Mouse (Mus musculus): ENCODE measurements around the gene Fastk. TPM values are rescaled to one million over a fixed set of nuclear protein-coding genes. Genes with fewer than 3 reads are reported as not detected.

Fastk gene
- 28.1 TPM for polyA plus RNA-seq (2015; fragmentation: Illumina TruSeq; extraction: RNeasy Lipid Tissue Mini Kit (QIAGEN cat#74804); ENCODE audit: insufficient read depth, low replicate concordance)

GRCm38 (mm10) chr5:24444746-24445427, at the start of gene Fastk:
Fastk (minus strand) TSS chr5:24445287.

GRCm38 (mm10) chr5:24452030-24452690, 7.1 kb upstream of the Fastk start, which contains the start of gene Agap3:
Agap3 (plus strand) TSS chr5:24452177.

DNA sequence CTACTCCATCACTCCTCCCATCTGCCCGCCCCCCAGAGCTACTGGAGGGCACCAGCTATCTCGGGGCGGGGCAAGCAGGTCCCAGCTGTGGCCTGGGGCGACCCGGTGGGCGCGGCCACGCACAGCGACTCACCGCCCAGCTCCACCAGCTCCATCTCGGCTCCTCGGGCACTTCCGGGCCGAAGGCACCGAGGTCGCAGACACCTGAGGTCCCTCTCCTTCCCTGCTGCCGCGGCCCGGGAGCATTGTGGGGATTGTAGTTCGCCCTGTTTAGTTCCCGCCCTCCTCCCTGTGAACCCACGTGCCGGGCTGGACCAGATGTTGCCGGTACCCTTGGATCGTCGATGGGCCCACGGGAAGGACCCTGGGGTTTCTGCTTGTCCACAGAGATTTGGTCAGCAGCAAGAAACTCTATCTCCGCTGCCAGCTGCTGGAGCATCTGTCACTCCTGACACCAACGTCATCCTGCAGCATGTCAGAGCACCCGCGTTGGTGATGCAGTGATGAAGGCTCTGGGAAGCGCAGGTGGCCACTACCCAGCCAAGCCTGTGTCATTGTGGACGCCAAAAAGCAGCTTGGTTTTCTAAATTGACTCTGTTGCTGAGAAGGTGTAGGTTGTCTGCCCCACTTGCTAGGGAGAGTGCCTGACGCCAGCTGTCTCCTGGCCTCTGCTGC, 2.7 kb upstream of the Fastk start, which contains the start of gene Tmub1:
TSS of gene Tmub1 (minus strand) at position 231 of the 675 bp plus-strand sequence.

DNA sequence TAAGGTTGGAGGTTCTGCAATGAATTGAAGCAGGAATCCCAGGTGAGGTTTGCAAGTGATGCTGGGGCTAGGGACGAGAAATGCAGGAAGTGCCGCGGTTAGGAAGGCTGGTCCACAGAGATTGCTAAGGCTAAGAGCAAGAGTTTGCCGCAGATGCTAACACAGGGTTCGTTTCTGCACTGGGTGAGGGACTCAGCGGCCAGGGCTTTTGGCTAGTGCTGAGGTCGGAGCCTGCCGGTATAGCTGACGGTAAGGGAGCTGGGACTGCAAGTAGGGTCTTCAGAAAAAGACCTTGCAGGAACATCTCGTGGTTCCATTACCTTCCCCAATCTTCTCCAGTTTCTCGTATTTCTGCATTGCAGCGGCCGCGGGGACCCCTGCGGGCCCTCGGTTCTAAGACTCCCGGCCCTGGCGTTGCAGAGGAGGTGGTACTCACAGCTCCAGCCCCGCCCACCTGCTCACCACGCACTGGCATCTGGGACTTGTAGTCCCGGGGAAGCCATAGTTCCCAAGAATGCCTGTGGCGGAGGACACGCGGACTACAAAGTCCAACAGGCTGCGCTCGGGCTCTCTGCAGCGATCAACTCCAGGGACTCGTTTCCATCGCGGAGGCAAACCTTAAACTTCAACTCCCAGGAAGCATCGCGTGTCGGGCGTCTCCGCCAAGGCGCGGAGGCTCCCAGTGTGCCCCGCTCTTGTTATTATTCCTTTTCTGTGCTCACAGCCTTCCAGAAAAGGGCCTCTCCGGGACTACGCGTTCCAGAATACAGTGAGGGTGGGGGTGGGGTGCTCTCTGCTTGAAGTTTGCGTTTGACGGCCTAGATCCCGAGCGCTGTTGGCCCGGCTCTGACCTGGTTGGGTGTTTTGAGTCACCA, 21.7 kb downstream of the Fastk start, which contains the start of the genes Cdk5 and Slc4a2:
TSS of gene Cdk5 (minus strand) at position 402 of the 875 bp plus-strand sequence.
TSS of gene Slc4a2 (plus strand) at position 709 of the 875 bp plus-strand sequence.

DNA sequence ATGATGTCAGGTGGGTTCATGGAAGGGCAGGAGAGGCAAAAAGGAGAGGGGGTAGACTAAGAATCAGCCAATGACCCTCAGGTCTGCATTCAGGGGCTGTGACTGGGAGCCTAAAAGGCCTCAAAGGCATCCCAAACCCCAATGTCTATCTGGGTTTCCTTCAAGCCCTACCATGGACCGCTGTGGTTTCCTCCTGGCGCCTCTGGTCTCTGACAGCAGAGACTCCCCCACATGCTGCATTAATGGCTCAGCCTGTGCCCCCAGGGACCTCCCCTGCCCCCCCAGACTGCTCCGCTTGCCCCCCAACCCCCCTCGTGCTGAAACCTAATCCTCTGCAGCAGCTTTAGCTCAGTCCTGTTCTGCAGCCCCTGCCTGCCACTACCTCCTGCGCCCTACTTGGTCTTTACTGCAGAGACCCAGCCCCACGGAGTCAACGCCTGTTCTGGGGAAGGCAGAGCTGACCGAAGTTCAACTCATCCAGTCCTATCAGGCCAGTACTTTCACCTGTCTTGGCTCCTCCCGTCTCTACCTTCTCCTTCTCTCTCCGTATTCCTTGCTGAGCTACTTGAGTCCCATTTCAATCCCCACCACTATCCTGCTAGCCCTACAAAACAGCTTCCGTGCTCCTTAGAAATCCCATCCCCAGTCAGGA, 31.9 kb downstream of the Fastk start, which contains the start of gene Asic3:
TSS of gene Asic3 (plus strand) at position 351 of the 652 bp plus-strand sequence.

DNA sequence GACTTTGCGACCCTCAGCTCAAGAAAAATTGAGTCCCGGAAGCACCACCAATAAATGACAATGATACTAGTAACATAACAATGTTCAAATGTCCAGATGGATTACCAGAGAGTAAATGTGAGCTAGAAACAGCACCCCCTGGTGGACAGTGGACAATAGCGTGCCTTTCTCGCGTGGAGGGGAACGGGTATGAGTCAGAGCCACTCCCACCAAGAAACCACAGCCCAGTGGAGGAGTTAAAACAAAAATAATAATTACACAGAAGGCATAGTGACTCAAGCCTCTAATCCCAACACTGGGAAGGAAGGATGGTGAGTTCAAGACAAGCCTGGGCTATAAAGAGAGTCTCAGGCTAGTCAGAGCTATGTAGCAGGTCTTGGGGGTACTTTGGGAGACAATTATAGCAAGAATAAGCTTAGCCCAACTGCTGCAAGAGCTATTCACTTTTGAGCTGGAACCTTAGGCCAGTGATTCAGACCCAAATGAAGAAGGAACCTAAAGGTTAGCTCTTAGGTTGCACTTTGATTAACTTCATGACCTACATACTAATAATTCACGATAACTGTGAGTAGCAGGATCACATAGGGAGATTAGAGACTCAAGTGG, 51.6 kb downstream of the Fastk start, which contains the start of gene Abcb8:
TSS of gene Abcb8 (plus strand) at position 272 of the 606 bp plus-strand sequence.

GRCm38 (mm10) chr5:24391864-24392263, 53.2 kb downstream of the Fastk start, which contains the start of gene Atg9b:
Atg9b (minus strand) TSS chr5:24392143.

Other genes starting within 250 kb of the Fastk start
- gene Kcnh2, start 93.7 kb downstream of the Fastk start, polyA plus RNA-seq (2015; fragmentation: Illumina TruSeq; extraction: RNeasy Lipid Tissue Mini Kit (QIAGEN cat#74804); ENCODE audit: insufficient read depth, low replicate concordance): 0.37 TPM
- 1.1 TPM for gene Nos3, start 80.5 kb downstream of the Fastk start, polyA plus RNA-seq (2015; fragmentation: Illumina TruSeq; extraction: RNeasy Lipid Tissue Mini Kit (QIAGEN cat#74804); ENCODE audit: insufficient read depth, low replicate concordance)
- 0.62 TPM for gene Atg9b, start 53.1 kb downstream of the Fastk start, polyA plus RNA-seq (2015; fragmentation: Illumina TruSeq; extraction: RNeasy Lipid Tissue Mini Kit (QIAGEN cat#74804); ENCODE audit: insufficient read depth, low replicate concordance)
- 6.2 TPM for gene Abcb8, start 51.6 kb downstream of the Fastk start, polyA plus RNA-seq (2015; fragmentation: Illumina TruSeq; extraction: RNeasy Lipid Tissue Mini Kit (QIAGEN cat#74804); ENCODE audit: insufficient read depth, low replicate concordance)
- gene Asic3, start 31.9 kb downstream of the Fastk start, polyA plus RNA-seq (2015; fragmentation: Illumina TruSeq; extraction: RNeasy Lipid Tissue Mini Kit (QIAGEN cat#74804); ENCODE audit: insufficient read depth, low replicate concordance): not detected
- gene Cdk5, start 21.8 kb downstream of the Fastk start, polyA plus RNA-seq (2015; fragmentation: Illumina TruSeq; extraction: RNeasy Lipid Tissue Mini Kit (QIAGEN cat#74804); ENCODE audit: insufficient read depth, low replicate concordance): 25.2 TPM
- gene Slc4a2, start 21.4 kb downstream of the Fastk start, polyA plus RNA-seq (2015; fragmentation: Illumina TruSeq; extraction: RNeasy Lipid Tissue Mini Kit (QIAGEN cat#74804); ENCODE audit: insufficient read depth, low replicate concordance): 19.8 TPM
- gene Tmub1, start 2.6 kb upstream of the Fastk start, polyA plus RNA-seq (2015; fragmentation: Illumina TruSeq; extraction: RNeasy Lipid Tissue Mini Kit (QIAGEN cat#74804); ENCODE audit: insufficient read depth, low replicate concordance): 4.7 TPM
- gene Agap3, start 6.9 kb upstream of the Fastk start, polyA plus RNA-seq (2015; fragmentation: Illumina TruSeq; extraction: RNeasy Lipid Tissue Mini Kit (QIAGEN cat#74804); ENCODE audit: insufficient read depth, low replicate concordance): 12.0 TPM
- gene Gbx1, start 81.9 kb upstream of the Fastk start, polyA plus RNA-seq (2015; fragmentation: Illumina TruSeq; extraction: RNeasy Lipid Tissue Mini Kit (QIAGEN cat#74804); ENCODE audit: insufficient read depth, low replicate concordance): not detected
- not detected for gene Asb10, start 95.7 kb upstream of the Fastk start, polyA plus RNA-seq (2015; fragmentation: Illumina TruSeq; extraction: RNeasy Lipid Tissue Mini Kit (QIAGEN cat#74804); ENCODE audit: insufficient read depth, low replicate concordance)
- gene 4931409K22Rik, start 111.5 kb upstream of the Fastk start, polyA plus RNA-seq (2015; fragmentation: Illumina TruSeq; extraction: RNeasy Lipid Tissue Mini Kit (QIAGEN cat#74804); ENCODE audit: insufficient read depth, low replicate concordance): not detected
- gene Abcf2, start 132.2 kb upstream of the Fastk start, polyA plus RNA-seq (2015; fragmentation: Illumina TruSeq; extraction: RNeasy Lipid Tissue Mini Kit (QIAGEN cat#74804); ENCODE audit: insufficient read depth, low replicate concordance): 36.5 TPM
- gene Chpf2, start 141.5 kb upstream of the Fastk start, polyA plus RNA-seq (2015; fragmentation: Illumina TruSeq; extraction: RNeasy Lipid Tissue Mini Kit (QIAGEN cat#74804); ENCODE audit: insufficient read depth, low replicate concordance): 9.1 TPM
- gene Smarcd3, start 179.1 kb upstream of the Fastk start, polyA plus RNA-seq (2015; fragmentation: Illumina TruSeq; extraction: RNeasy Lipid Tissue Mini Kit (QIAGEN cat#74804); ENCODE audit: insufficient read depth, low replicate concordance): 2.1 TPM
- gene Nub1, start 240.2 kb upstream of the Fastk start, polyA plus RNA-seq (2015; fragmentation: Illumina TruSeq; extraction: RNeasy Lipid Tissue Mini Kit (QIAGEN cat#74804); ENCODE audit: insufficient read depth, low replicate concordance): 60.5 TPM